8 mouse cellular contexts compared by ENCODE assay signal in the genomic region with DNA sequence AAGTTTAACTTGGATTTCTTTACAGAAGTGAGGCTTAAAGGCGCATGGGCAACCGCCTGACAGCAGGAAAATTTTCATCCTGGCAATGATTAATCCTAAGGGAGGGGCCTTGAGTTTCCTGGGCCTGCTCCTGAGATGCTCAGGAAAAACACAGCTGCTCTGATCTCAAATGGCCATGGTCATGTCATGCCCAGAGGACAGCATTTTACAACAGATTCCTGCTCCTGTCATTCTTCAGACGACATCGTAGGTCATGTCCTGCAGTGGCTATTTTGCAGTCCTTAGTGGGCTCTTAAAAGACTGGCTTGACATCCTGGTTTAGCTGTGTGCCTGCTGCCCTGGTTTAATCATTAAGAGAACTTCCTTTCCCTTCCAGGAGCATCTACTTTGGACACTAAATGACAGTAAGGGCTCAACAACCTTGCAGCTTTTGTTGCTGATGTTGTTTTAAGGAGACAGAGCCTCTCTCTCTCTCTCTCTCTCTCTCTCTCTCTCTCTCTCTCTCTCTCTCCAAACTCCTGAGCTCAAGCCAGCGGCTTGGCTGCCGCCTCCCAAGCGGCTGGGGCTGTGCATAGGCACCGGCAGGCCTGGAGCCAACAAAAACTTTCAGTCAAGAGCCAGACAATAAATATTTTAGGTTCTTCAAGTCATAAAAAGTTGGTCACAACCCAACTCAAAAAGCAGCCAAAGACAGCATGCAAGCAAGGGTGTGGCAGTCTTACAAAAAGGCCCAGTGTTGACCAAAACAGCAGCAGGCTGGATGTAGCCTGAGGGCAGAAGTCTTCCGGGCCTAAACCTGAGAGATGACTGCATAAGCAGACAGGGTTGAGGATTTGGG. TPM values are rescaled to one million over a fixed set of nuclear protein-coding genes. Genes with fewer than 3 reads are reported as not detected.
A peak's percentile ranks its signal among the peaks of the same experiment; 100 is the strongest.
DNase-seq lines count a peak whose midpoint lies in the region; ATAC-seq and TF ChIP-seq lines count a peak whose summit lies in the region.
"Had no signal": no experiment of that assay in that cellular context is flagged by ENCODE, and none has a peak within 500 bp of the region (broad histone marks: within the 10 kb centered on the region; RNA-seq: fewer than 3 reads in every experiment).

No protein-coding gene starts in this region.

- no peak overlapping the region; the same call in 1 of the 2 replicates for H3K4me2 ChIP-seq in embryonic facial prominence, embryonic 14.5 days (ENCODE audit: low read depth, low read length)
- no peak overlapping the region for H3K4me2 ChIP-seq in intestine, embryonic 14.5 days (ENCODE audit: low read length)
- H3K4me2 ChIP-seq in hindbrain, embryonic 13.5 days = no peak overlapping the region

- H3K4me3 ChIP-seq in embryonic facial prominence, embryonic 14.5 days (ENCODE audit: low read depth, low read length) = no peak overlapping the region
- H3K4me3 ChIP-seq in intestine, embryonic 14.5 days (ENCODE audit: low read depth, low read length) = no peak overlapping the region
- H3K4me3 ChIP-seq in hindbrain, embryonic 13.5 days = no peak overlapping the region
- no peak overlapping the region for H3K4me3 ChIP-seq in thymus, adult 2 months (ENCODE audit: control insufficient read depth, insufficient read depth, low read length)

- H3K36me3 ChIP-seq in embryonic facial prominence, embryonic 14.5 days (ENCODE audit: control insufficient read depth, insufficient read depth, low read length) = peaks cover 45% of the 10 kb centered on the region
- H3K36me3 ChIP-seq in intestine, embryonic 14.5 days (ENCODE audit: control insufficient read depth, insufficient read depth, low read length) = peaks cover 26% of the 10 kb centered on the region
- peaks cover 69% of the 10 kb centered on the region for H3K36me3 ChIP-seq in hindbrain, embryonic 13.5 days
- no peaks in the 10 kb centered on the region for H3K36me3 ChIP-seq in thymus, adult 2 months (ENCODE audit: control insufficient read depth, insufficient read depth, low read length)

- no peak for TF ChIP-seq CTCF in thymus, adult 2 months (IDR thresholded peaks at IDR 0.05; ENCODE audit: borderline replicate concordance, control insufficient read depth, extremely low read depth, insufficient read depth, low read length, poor library complexity)

- H3K27me3 ChIP-seq in embryonic facial prominence, embryonic 14.5 days (replicated peaks; ENCODE audit: control insufficient read depth, insufficient read depth, low read length) = no peaks in the 10 kb centered on the region
- H3K27me3 ChIP-seq in intestine, embryonic 14.5 days (replicated peaks; ENCODE audit: control insufficient read depth, insufficient read depth, low read length) = no peaks in the 10 kb centered on the region
- no peaks in the 10 kb centered on the region for H3K27me3 ChIP-seq in hindbrain, embryonic 13.5 days
- no peaks in the 10 kb centered on the region for H3K27me3 ChIP-seq in thymus, adult 2 months (ENCODE audit: control insufficient read depth, insufficient read depth, low read length)

- H3K27ac ChIP-seq in embryonic facial prominence, embryonic 14.5 days (replicated peaks; ENCODE audit: low read depth, low read length) = peak overlapping the region; percentile 91
- H3K27ac ChIP-seq in intestine, embryonic 14.5 days (ENCODE audit: low read depth) = 0 out of 2 replicates have a peak overlapping the region, but pooled peaks have one; percentile 25
- H3K27ac ChIP-seq in hindbrain, embryonic 13.5 days = no peak overlapping the region
- H3K27ac ChIP-seq in thymus, adult 2 months (ENCODE audit: control insufficient read depth, insufficient read depth, low read length) = no peak overlapping the region

- H3K9ac ChIP-seq in embryonic facial prominence, embryonic 14.5 days (ENCODE audit: low read depth, low read length) = no peak overlapping the region
- H3K9ac ChIP-seq in intestine, embryonic 14.5 days (ENCODE audit: low read length) = no peak overlapping the region
- H3K9ac ChIP-seq in hindbrain, embryonic 13.5 days = no peak overlapping the region

- no peak for TF ChIP-seq POLR2A in thymus, adult 2 months (IDR thresholded peaks at IDR 0.05; ENCODE audit: control insufficient read depth, extremely low read depth, insufficient read depth, low read length, poor library complexity)

- ATAC-seq in embryonic facial prominence, embryonic 14.5 days (ENCODE audit: low read depth) = peak; percentile 76
- ATAC-seq in intestine, embryonic 14.5 days (replicated peaks; ENCODE audit: low FRiP score, low TSS enrichment, low read depth) = no peak
- no peak for ATAC-seq in hindbrain, embryonic 13.5 days (ENCODE audit: low FRiP score)

- no peaks in the 10 kb centered on the region for H3K9me3 ChIP-seq in embryonic facial prominence, embryonic 14.5 days (ENCODE audit: control insufficient read depth, low read length)
- no peaks in the 10 kb centered on the region for H3K9me3 ChIP-seq in intestine, embryonic 14.5 days (ENCODE audit: control insufficient read depth, low read length)
- H3K9me3 ChIP-seq in hindbrain, embryonic 13.5 days = no peaks in the 10 kb centered on the region

- H3K4me1 ChIP-seq in embryonic facial prominence, embryonic 14.5 days (ENCODE audit: control insufficient read depth, insufficient read depth, low read length) = peaks cover 16% of the 10 kb centered on the region; the same call in 1 of the 2 replicates
- peaks cover 9% of the 10 kb centered on the region; the same call in 1 of the 2 replicates for H3K4me1 ChIP-seq in intestine, embryonic 14.5 days (replicated peaks; ENCODE audit: control insufficient read depth, insufficient read depth, low read length)
- no peaks in the 10 kb centered on the region for H3K4me1 ChIP-seq in hindbrain, embryonic 13.5 days (replicated peaks)
- peaks cover 6% of the 10 kb centered on the region; the same call in 1 of the 2 replicates for H3K4me1 ChIP-seq in thymus, adult 2 months (replicated peaks; ENCODE audit: control insufficient read depth, insufficient read depth, low read length)

- peak; percentile 99 for DNase-seq in adipocyte (ENCODE audit: low spot score)
- DNase-seq in embryonic facial prominence, embryonic 14.5 days (ENCODE audit: low spot score) = peak; percentile 92
- DNase-seq in intestine, embryonic 14.5 days (ENCODE audit: low spot score) = peak; percentile 67
- peak; percentile 72 to 74 for DNase-seq in lung, adult 18-20 months
- DNase-seq in embryo, embryonic 11 days = no peak
- no peak for DNase-seq in thymus, adult 2 months

- 36% methylated on average over 9 of the region's 9 CpGs for WGBS in embryonic facial prominence, embryonic 14.5 days
- WGBS in intestine, embryonic 14.5 days = 52% methylated on average over 9 of the region's 9 CpGs
- 63% methylated on average over 9 of the region's 9 CpGs for WGBS in hindbrain, embryonic 13.5 days
- WGBS in thymus, adult 2 months = 92% methylated on average over 9 of the region's 9 CpGs

RNA-seq across cellular contexts. Expression of gene Atp6v0a4, which starts 20.0 kb away (rescaled TPM):
- 0.97 and 3.1 TPM in 2 replicates for polyA plus RNA-seq in embryonic facial prominence, embryonic 14.5 days (2014; fragmentation: Nextera tagmentation; extraction: Ambion mirVana)
- 0.97 and 1.9 TPM in 2 replicates for polyA plus RNA-seq in intestine, embryonic 14.5 days (2014; fragmentation: Nextera tagmentation; extraction: Ambion mirVana)
- polyA plus RNA-seq in hindbrain, embryonic 13.5 days (2015; fragmentation: Nextera tagmentation; extraction: Ambion mirVana) = 0.18 and 0.34 TPM in 2 replicates
- polyA plus RNA-seq in thymus, adult 2 months (2012; rRNA removed) = 0.54 and 1.2 TPM in 2 replicates
- polyA plus RNA-seq: neural tube, embryonic 11.5 days had no signal

RNA-seq across cellular contexts. Expression of gene Tmem213, which starts 35.3 kb away (rescaled TPM):
- 2.7 and 3.2 TPM in 2 replicates for polyA plus RNA-seq in embryonic facial prominence, embryonic 14.5 days (2014; fragmentation: Nextera tagmentation; extraction: Ambion mirVana)
- polyA plus RNA-seq in intestine, embryonic 14.5 days (2014; fragmentation: Nextera tagmentation; extraction: Ambion mirVana) = 0.31 TPM in 1 of 2 replicates, not detected in the other
- not detected in 2 replicates for polyA plus RNA-seq in hindbrain, embryonic 13.5 days (2015; fragmentation: Nextera tagmentation; extraction: Ambion mirVana)
- polyA plus RNA-seq in thymus, adult 2 months (2012; rRNA removed) = 0.38 TPM in 1 of 2 replicates, not detected in the other
- polyA plus RNA-seq: neural tube, embryonic 11.5 days had no signal

Comparison
In these comparisons a context has a peak if more than half of its experiments do, and no peak if none do; other contexts are left out.
1. DNase-seq: peak in adipocyte (single experiment), embryonic facial prominence, embryonic 14.5 days (single experiment), intestine, embryonic 14.5 days (single experiment) and lung, adult 18-20 months (2 of 2); none in embryo, embryonic 11 days (single experiment) and thymus, adult 2 months (single experiment).
2. H3K27ac ChIP-seq: peak in embryonic facial prominence, embryonic 14.5 days (single experiment) and intestine, embryonic 14.5 days (single experiment); none in hindbrain, embryonic 13.5 days (single experiment) and thymus, adult 2 months (single experiment).